Mouse (Mus musculus): ENCODE data around the gene Urad.

Urad gene

DNA sequence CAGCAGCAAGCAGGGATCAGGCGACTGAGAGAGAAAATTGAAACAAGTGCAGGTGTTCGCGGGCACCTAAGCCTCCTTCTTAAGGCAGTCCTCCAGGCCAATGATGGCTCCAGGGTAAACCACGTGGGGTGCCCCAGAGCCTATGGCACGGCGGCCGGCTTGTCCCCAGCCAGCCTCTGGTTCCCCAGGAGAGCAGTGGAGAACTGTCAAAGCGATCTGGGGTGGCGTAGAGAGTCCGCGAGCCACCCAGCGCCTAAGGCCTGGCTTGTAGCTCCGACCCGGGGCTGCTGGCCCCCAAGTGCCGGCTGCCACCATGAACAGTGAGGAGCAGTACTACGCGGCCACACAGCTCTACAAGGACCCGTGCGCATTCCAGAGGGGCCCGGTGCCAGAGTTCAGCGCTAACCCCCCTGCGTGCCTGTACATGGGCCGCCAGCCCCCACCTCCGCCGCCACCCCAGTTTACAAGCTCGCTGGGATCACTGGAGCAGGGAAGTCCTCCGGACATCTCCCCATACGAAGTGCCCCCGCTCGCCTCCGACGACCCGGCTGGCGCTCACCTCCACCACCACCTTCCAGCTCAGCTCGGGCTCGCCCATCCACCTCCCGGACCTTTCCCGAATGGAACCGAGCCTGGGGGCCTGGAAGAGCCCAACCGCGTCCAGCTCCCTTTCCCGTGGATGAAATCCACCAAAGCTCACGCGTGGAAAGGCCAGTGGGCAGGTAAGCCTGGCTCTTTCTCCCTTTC, 52.1 kb downstream of the Urad start, which contains the start of gene Pdx1:
Gene Pdx1 (plus strand): TSS at position 34 of the 747 bp plus-strand sequence.
- no peak for DNase-seq (ENCODE audit: low read depth, low spot score)

DNA sequence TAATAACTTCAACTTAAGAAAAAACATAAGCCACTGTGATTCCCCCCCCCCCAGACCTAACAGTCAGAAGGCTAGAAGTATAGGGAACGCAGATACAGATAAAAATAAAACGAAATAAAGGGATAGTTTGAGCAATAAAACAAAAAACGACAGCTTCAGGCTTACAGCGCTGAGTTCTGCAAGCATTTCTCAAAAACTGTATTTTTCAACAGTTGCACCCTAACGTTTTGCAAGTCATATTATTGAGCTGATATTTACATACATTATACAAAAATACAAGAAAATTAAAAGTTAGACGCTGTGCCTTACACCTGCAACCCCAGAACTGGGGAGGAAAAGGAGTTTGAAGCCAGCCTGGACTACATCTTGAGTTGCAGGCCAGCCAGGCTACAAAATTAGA, 52.9 kb downstream of the Urad start:
- DNase-seq (ENCODE audit: low read depth, low spot score) = no peak

DNA sequence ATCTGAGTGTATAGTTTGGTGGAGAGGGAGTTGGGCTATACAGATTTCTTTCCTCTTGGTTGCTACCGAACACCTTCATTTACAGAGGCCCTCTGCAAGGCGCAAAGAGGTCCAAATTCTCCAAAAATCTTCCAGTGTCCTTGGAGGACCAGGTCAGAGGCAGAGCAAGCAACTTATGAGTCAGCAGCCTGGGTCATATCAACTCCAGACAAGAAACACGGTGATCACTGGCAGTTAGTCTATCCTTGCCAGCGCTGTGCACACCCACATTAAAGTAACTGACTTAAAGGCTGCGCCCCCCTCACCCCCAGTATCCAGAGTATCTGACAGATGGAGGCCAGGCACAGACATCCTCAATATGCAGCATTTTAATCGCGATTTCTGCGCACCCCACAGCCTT, 53.5 kb downstream of the Urad start:
- no peak for DNase-seq (ENCODE audit: low read depth, low spot score)

DNA sequence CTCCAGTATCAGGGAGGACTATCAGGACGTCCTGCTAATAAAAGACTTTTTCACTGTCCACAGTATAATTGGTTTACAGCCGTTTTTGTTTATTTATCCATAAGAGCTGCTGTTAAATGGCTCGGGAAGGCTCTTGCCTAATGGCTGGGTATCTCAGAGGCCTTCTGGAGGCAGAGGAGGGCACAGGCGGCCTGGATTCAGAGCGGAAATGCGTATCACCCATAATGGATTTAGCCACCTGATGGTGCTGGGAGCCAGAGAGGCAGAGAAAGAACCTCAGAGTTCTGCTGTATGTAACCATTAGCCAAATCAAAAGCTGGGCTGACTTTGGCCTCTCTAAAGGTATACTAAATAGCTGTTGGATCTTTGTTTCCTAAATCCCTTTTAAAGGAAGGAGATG, 54.8 kb downstream of the Urad start:
- no peak for DNase-seq (ENCODE audit: low read depth, low spot score)

Data from retina, adult 2 months (tissue).